ENCODE assay signal across 22 mouse cellular contexts in the genomic region with DNA sequence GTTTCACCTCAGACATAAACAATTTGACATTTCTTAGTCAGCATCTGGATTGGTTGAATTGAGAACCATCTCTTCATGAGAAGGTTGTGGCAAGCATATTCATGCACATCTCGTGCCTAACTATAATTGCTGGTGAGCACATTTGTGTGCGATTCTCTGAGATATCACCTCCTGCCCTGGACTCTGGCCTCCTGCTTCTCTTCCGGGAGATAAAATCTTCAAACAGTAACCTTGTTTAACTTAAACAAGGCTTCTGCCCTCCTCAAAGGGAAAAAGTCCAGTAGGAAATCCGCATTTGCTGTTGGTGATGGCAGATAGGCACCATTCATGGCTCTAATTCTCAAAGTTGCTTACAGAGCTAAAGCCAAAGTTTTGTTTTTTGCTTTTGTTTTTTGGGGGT.
DNase-seq lines count a peak whose midpoint lies in the region; ATAC-seq and TF ChIP-seq lines count a peak whose summit lies in the region.
"Had no signal": no experiment of that assay in that cellular context is flagged by ENCODE, and none has a peak within 500 bp of the region (broad histone marks: within the 10 kb centered on the region; RNA-seq: fewer than 3 reads in every experiment).

No protein-coding gene starts in this region.

- no peaks in the 10 kb centered on the region for H3K36me3 ChIP-seq in liver, embryonic 11.5 days (ENCODE audit: control insufficient read depth, insufficient read depth, low read length)
- H3K36me3 ChIP-seq in liver, postnatal 0 days (replicated peaks; ENCODE audit: insufficient read depth, low read length): no peaks in the 10 kb centered on the region
- H3K36me3 ChIP-seq in liver, embryonic 15.5 days (replicated peaks): no peaks in the 10 kb centered on the region
- no peaks in the 10 kb centered on the region for H3K36me3 ChIP-seq in hindbrain, embryonic 12.5 days
- H3K36me3 ChIP-seq: embryonic facial prominence, embryonic 10.5 days; forebrain, embryonic 10.5 days; heart, embryonic 15.5 days had no signal

- H3K4me2 ChIP-seq in liver, embryonic 11.5 days: no peak overlapping the region
- no peak overlapping the region for H3K4me2 ChIP-seq in liver, postnatal 0 days (ENCODE audit: low read depth, low read length)
- 0 out of 2 replicates have a peak overlapping the region, but pooled peaks have one; percentile 3 for H3K4me2 ChIP-seq in liver, embryonic 15.5 days
- no peak overlapping the region for H3K4me2 ChIP-seq in hindbrain, embryonic 12.5 days (replicated peaks)
- H3K4me2 ChIP-seq: heart, embryonic 15.5 days; hindbrain, embryonic 14.5 days had no signal

- no peaks in the 10 kb centered on the region for H3K4me1 ChIP-seq in liver, embryonic 11.5 days (replicated peaks; ENCODE audit: control insufficient read depth, insufficient read depth, low read length)
- 0 out of 2 replicates have a peak, but pooled peaks cover 5% of the 10 kb centered on the region for H3K4me1 ChIP-seq in liver, postnatal 0 days (ENCODE audit: insufficient read depth)
- H3K4me1 ChIP-seq in liver, embryonic 15.5 days (replicated peaks): no peaks in the 10 kb centered on the region
- H3K4me1 ChIP-seq in hindbrain, embryonic 12.5 days: no peaks in the 10 kb centered on the region
- H3K4me1 ChIP-seq: embryonic facial prominence, embryonic 10.5 days; forebrain, embryonic 10.5 days; heart, embryonic 15.5 days had no signal

- no peak for TF ChIP-seq CTCF in liver, postnatal 0 days (IDR thresholded peaks at IDR 0.05; ENCODE audit: low read depth)

- 41% methylated on average over 4 of the region's 4 CpGs for WGBS in liver, embryonic 11.5 days
- WGBS in liver, postnatal 0 days (ENCODE audit: insufficient replicate concordance): 28% methylated on average over 4 of the region's 4 CpGs
- 29% methylated on average over 4 of the region's 4 CpGs for WGBS in liver, embryonic 15.5 days (ENCODE audit: insufficient replicate concordance)
- WGBS in hindbrain, embryonic 12.5 days: 82% methylated on average over 4 of the region's 4 CpGs

- no peak for TF ChIP-seq EP300 in liver, postnatal 0 days (IDR thresholded peaks at IDR 0.05; ENCODE audit: low read depth)

- no peak overlapping the region for H3K4me3 ChIP-seq in liver, embryonic 11.5 days (ENCODE audit: low read depth, low read length)
- H3K4me3 ChIP-seq in liver, postnatal 0 days (ENCODE audit: low read depth, low read length): no peak overlapping the region
- no peak overlapping the region for H3K4me3 ChIP-seq in liver, embryonic 15.5 days (replicated peaks)
- no peak overlapping the region for H3K4me3 ChIP-seq in hindbrain, embryonic 12.5 days
- H3K4me3 ChIP-seq: embryonic facial prominence, embryonic 10.5 days; erythroblast, embryonic 14.5 days; forebrain, embryonic 10.5 days; gastrocnemius, adult 2 months; heart, embryonic 15.5 days had no signal

- no peaks in the 10 kb centered on the region for H3K9me3 ChIP-seq in liver, embryonic 11.5 days (ENCODE audit: control insufficient read depth, low read length)
- H3K9me3 ChIP-seq in liver, postnatal 0 days (ENCODE audit: low read length): no peaks in the 10 kb centered on the region
- H3K9me3 ChIP-seq in liver, embryonic 15.5 days (replicated peaks): no peaks in the 10 kb centered on the region
- H3K9me3 ChIP-seq in hindbrain, embryonic 12.5 days (replicated peaks): no peaks in the 10 kb centered on the region
- H3K9me3 ChIP-seq: embryonic facial prominence, embryonic 10.5 days; forebrain, embryonic 10.5 days; heart, embryonic 15.5 days had no signal

- ATAC-seq in liver, embryonic 11.5 days (replicated peaks; ENCODE audit: low FRiP score): 0 out of 2 replicates have a peak, but pooled peaks have one; percentile 31
- ATAC-seq in liver, postnatal 0 days: no peak
- 0 out of 2 replicates have a peak, but pooled peaks have one; percentile 18 for ATAC-seq in liver, embryonic 15.5 days (ENCODE audit: insufficient read depth)
- no peak for ATAC-seq in hindbrain, embryonic 12.5 days (ENCODE audit: low FRiP score)
- ATAC-seq: activated CD4-positive, CD25-positive, alpha-beta regulatory T cell, adult 4 months; forebrain, embryonic 14.5 days; Patski had no signal

- no peak overlapping the region for H3K9ac ChIP-seq in liver, embryonic 11.5 days (ENCODE audit: low read depth, low read length)
- H3K9ac ChIP-seq in liver, postnatal 0 days (replicated peaks): no peak overlapping the region
- H3K9ac ChIP-seq in liver, embryonic 15.5 days: no peak overlapping the region
- no peak overlapping the region for H3K9ac ChIP-seq in hindbrain, embryonic 12.5 days
- H3K9ac ChIP-seq: heart, embryonic 15.5 days; hindbrain, embryonic 14.5 days had no signal

- DNase-seq in liver, embryonic 11.5 days (ENCODE audit: low spot score): no peak
- no peak for DNase-seq in liver, postnatal 0 days
- DNase-seq in lung, postnatal 14 days: peak; percentile 13
- no peak for DNase-seq in lung, postnatal 10 days
- DNase-seq in yolk sac, embryonic 10.5 days (ENCODE audit: low spot score): peak; percentile 75
- no peak for DNase-seq in MN1 (ENCODE audit: low spot score)
- DNase-seq: adrenal gland, postnatal 14 days; cerebellum, adult 18-20 months; cerebellum, adult 9-11 months; gastrocnemius, adult 2 months; gastrocnemius, postnatal 25 days; heart, postnatal 14 days had no signal

- H3K27me3 ChIP-seq in liver, embryonic 11.5 days (replicated peaks; ENCODE audit: control insufficient read depth, insufficient read depth, low read length): no peaks in the 10 kb centered on the region
- H3K27me3 ChIP-seq in liver, postnatal 0 days (ENCODE audit: insufficient read depth, low read length): no peaks in the 10 kb centered on the region
- H3K27me3 ChIP-seq in liver, embryonic 15.5 days: no peaks in the 10 kb centered on the region
- H3K27me3 ChIP-seq in hindbrain, embryonic 12.5 days: no peaks in the 10 kb centered on the region
- H3K27me3 ChIP-seq: heart, embryonic 15.5 days; Patski had no signal

- peak overlapping the region; percentile 34; the same call in 1 of the 2 replicates for H3K27ac ChIP-seq in liver, embryonic 11.5 days (ENCODE audit: low read depth, low read length)
- H3K27ac ChIP-seq in liver, postnatal 0 days (ENCODE audit: low read depth): no peak overlapping the region
- 0 out of 2 replicates have a peak overlapping the region, but pooled peaks have one; percentile 29 for H3K27ac ChIP-seq in liver, embryonic 15.5 days (replicated peaks)
- H3K27ac ChIP-seq in hindbrain, embryonic 12.5 days: no peak overlapping the region
- H3K27ac ChIP-seq: embryonic facial prominence, embryonic 10.5 days; forebrain, embryonic 10.5 days; gastrocnemius, adult 2 months; heart, embryonic 15.5 days; hindbrain, embryonic 14.5 days had no signal

Comparison
In these comparisons a context has a peak if more than half of its experiments do, and no peak if none do; other contexts are left out.
1. ATAC-seq: peak in liver, embryonic 11.5 days (single experiment) and liver, embryonic 15.5 days (single experiment); none in liver, postnatal 0 days (single experiment) and hindbrain, embryonic 12.5 days (single experiment).
2. DNase-seq: peak in lung, postnatal 14 days (single experiment) and yolk sac, embryonic 10.5 days (single experiment); none in liver, embryonic 11.5 days (single experiment), liver, postnatal 0 days (single experiment), lung, postnatal 10 days (single experiment) and MN1 (single experiment).
3. H3K27ac ChIP-seq: peak in liver, embryonic 11.5 days (single experiment) and liver, embryonic 15.5 days (single experiment); none in liver, postnatal 0 days (single experiment) and hindbrain, embryonic 12.5 days (single experiment).